Mouse (Mus musculus): Measurements from ENCODE around the gene Mrpl39. TPM values are rescaled to one million over a fixed set of nuclear protein-coding genes. Genes with fewer than 3 reads are reported as not detected.

Mrpl39 gene
- total RNA-seq, 2 experiments from 2014 or later = 18.9 to 21.3 TPM

GRCm38 (mm10) chr16:84701041-84701440, 34.5 kb downstream of the Mrpl39 start:
- no peak for DNase-seq (ENCODE audit: low spot score in 2 of 2)

- DNase-seq (ENCODE audit: low spot score in 2 of 2) = no peak
Observed at GRCm38 (mm10) chr16:84698708-84699107, 36.8 kb downstream of the Mrpl39 start.

- DNase-seq (ENCODE audit: low spot score in 2 of 2) = no peak
Observed at GRCm38 (mm10) chr16:84696178-84696577, 39.4 kb downstream of the Mrpl39 start.

GRCm38 (mm10) chr16:84681991-84682390, 53.6 kb downstream of the Mrpl39 start:
- DNase-seq (ENCODE audit: low spot score in 2 of 2) = no peak

GRCm38 (mm10) chr16:84680760-84681159, 54.8 kb downstream of the Mrpl39 start:
- no peak for DNase-seq (ENCODE audit: low spot score in 2 of 2)

DNA sequence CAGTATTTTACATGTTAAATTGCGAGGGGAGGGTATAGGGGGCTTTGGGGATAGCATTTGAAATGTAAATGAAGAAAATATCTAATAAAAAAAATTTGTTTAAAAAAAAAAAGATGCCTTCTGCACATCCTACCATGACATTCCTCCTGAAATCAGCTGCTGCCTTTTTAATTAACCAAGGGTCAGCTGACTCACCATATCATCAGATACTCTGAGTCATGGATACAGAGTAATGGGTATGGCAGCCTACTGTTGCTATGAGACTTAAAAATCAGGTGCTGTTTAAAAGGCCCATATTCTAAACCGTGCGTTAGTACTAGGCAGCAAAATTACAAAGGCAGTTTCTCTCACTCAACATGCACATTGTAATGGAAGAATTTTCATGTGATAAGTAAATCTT, 58.2 kb downstream of the Mrpl39 start:
- DNase-seq (ENCODE audit: low spot score in 2 of 2) = no peak

Small RNAs within 50 kb of the gene (microRNA-seq; reads per million reads assigned to microRNA genes)
- 84.2 to 98.8 reads per million in 2 experiments for gene Mir155

Other genes starting within 250 kb of the Mrpl39 start
- 1 to 10 TPM; 1.5 to 2.6 TPM for gene A730009L09Rik, start 220.6 kb downstream of the Mrpl39 start, total RNA-seq (2021)
- 10 to 100 TPM; 26.3 to 30.4 TPM for gene Jam2, start 38.4 kb upstream of the Mrpl39 start, total RNA-seq (2021)
- 10 to 100 TPM; 23.2 to 25.7 TPM for gene Gabpa, start 99.2 kb upstream of the Mrpl39 start, total RNA-seq (2021)
- gene Atp5j, start 99.9 kb upstream of the Mrpl39 start, total RNA-seq (2021) = 100 to 1,000 TPM; 301 to 317 TPM